Mouse (Mus musculus) cerebellum, postnatal 4 days (tissue): ENCODE measurements around the gene Gjd3.

Experiments
- DNase-seq, 2 experiments: peaks; one replicate each; pipeline ENCODE4 v3.0.0; 2022; ENCODE audit warnings: low spot score in 2 of 2, mixed read lengths in 1 of 2

Gjd3 gene

DNA sequence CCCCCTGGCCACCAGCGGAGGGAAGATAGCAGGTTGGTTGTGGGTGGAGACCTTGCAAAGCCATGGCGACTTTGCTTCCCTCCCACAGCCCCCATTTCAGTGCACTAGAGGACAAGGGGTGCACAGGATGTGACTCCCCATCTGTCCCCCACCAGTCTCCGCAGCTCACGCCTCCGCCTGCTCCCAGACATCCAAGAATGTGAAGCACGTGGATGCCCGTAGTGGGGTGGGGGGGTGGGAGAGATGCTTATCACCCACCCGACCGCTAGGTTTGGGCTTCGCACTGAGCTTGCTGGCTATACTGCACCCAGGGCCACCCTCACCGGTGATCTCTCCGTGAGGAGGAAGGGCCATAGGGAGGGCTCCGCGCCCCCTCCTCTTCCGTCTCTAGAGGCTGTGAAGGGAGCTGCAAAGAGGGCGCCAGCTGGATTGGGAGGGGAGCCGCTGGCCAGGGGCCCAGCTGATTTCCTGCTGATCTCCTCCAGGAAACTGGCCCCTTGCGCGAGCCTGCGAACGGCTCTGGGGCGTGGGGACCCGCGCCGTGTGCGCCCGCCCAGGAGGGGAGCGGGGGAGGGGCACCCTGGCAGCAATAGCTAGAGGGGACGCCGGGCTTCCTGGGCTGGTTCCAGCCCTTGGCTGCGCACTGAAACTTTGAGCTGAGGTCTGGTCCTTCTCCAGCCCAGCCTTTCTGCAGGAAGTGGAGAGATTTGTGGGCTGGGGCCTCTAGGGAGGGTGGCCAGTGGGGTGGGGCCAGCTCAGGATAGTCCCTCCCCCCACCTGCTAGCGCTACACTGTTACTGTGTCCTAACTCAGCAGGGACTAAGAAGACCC lies 19.4 kb downstream of the Gjd3 start:
- DNase-seq: peak in 1 of 2 experiments; percentile 72

DNA sequence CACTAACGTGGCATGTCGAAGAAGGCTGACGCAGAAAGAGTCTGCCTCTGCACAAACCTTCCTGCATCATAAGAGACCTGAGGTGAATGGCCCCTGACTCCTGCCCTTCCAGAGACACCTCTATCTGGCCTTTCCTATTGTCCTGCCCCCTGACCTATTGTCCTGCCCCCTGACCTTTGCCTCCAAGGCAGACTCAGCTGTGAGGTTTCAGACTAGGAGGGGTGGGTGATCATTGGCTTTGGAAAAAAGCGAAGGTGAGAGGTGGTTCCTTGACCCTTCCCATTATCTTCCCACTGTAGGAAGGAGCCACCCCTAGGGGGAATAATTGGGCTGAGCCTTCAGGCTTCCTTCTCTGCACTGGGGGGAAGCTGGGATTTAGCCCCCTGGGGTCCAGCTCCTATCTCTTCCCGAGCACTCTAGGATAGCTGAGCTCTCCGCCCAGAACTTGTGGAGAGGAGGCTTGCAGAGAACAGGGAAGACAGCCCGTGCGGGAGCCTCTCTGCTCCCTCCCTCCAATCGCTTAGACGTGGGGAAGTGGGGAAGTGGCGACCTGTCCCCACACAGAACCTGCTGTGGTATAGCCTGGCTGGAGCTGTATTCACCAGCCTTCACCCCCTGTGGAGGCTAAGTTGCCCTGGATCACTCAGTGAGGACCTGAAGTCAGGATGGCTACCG lies 20.3 kb downstream of the Gjd3 start:
- no peak for DNase-seq

- no peak for DNase-seq
Measured at GRCm38 (mm10) chr11:98961766-98962165, 21.1 kb downstream of the Gjd3 start.

DNA sequence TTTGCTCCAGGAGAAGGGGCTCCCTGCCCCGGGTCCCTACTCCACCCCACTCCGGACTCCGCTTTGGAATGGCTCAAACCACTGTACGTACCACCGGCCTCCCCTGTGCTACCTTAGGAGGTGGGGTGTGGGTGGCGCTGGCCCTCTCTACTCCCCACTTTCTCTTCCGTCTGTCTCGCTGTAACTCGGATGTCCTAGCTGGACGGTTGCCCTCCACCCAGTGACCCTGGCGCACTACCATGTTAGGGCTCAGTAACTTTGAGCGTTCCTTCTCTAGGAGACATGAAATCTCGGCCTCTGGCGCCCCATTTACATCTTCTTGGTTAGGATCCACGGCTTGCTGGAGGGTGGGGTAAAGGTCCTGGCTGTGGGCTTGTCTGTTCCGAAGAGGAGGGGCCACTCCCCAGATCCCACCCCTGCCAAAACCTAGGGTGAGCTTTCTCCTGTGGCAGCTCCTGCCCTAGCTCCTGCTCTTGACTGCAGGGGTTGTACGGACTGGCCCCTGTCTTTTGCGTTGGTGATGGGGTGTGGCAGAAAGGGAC lies 21.7 kb downstream of the Gjd3 start:
- no peak for DNase-seq

- DNase-seq: no peak
Measured at GRCm38 (mm10) chr11:98960313-98960906, 22.4 kb downstream of the Gjd3 start.

DNA sequence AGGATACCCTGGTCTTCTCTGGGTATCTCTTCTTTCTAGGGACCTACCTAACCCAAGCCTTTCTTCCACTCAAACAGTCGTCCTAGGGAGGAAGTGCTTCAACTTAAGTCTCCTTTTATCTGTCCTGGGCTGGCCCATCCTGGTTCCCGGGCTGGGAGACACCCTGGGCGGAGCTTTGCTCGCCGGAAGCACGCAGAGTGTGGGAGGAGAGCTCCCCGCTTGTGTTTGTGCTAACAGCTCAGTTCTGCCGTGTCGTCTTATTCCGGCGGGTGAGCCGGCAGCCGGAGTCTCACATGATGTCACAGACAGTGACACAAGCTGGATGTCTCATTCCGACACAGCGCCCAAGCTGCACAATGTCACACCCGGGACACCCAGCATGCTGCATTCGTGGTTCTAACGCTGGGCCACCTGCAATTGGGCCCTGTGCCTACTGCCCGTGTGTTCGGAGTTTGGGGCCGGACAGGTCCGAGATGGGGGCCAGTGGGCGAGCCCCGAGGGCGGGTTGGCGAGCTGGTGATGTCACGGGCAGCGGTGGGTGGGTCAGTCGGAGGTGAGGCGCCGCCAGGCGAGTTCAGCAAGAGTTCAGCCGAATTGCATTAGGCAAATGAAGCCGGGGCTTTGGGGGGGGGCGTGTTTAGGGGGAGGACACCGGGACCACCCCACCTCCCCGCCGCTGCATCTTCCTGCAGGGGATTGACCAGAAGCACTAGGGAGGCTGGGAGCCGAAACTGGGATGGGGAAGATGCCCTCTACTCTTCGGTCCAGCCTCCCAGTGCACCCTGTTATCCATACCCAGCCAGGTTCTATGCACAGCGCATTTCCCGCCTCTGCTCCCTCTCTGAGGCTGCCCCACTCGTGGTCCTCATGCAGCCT lies 23.1 kb downstream of the Gjd3 start:
- DNase-seq: no peak

GRCm38 (mm10) chr11:98956340-98956739 lies 26.5 kb downstream of the Gjd3 start:
- no peak for DNase-seq

DNA sequence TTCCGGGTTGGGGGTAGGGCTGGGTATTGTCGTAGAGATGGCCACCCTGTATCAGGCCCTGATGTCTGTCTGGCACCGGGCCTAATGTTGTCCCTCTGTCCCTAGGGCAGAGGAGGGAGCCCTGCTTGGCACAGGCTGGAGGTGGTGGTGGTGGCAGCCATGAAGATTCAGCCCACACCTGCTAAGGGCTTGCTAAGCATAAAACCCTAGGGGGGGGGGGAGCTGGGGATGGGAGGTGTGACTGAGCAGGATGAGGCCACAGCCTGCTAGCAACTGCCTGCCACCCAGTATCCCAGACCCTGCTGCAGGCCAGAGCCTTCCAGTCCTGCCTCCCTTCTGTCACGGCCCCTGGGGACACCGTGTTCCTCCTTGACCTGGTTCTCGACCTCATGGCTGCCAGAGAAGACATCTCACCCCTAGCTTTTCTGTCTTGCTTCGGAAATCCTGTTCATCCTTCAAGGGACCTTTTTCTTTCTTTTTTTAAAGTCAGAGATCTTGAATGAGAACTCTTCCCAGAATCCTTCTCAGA lies 27.0 kb downstream of the Gjd3 start:
- DNase-seq: no peak

GRCm38 (mm10) chr11:98954801-98955706 lies 27.8 kb downstream of the Gjd3 start:
- DNase-seq: no peak

DNA sequence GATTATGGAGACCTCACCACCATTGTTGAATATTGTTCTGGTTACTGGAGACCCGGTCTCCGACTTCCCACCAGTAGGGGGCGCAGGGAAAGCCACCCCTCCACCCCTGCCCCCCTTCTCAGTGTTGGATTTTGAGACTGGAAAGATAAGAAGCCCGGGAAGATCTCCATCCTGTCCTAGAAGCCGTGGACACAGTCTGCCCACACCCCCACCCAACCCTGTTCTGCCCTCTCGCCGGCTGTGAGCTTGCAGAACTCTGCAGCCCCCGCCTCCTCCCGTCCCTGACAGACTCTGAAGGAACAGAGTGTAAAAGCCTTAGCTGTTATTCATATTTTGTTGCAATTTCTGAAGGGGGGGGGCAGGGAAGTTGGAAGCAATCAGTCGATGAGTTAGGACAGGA lies 28.4 kb downstream of the Gjd3 start:
- DNase-seq: peak; percentile 63 to 80

GRCm38 (mm10) chr11:98953835-98954320 lies 28.9 kb downstream of the Gjd3 start:
- no peak for DNase-seq

DNA sequence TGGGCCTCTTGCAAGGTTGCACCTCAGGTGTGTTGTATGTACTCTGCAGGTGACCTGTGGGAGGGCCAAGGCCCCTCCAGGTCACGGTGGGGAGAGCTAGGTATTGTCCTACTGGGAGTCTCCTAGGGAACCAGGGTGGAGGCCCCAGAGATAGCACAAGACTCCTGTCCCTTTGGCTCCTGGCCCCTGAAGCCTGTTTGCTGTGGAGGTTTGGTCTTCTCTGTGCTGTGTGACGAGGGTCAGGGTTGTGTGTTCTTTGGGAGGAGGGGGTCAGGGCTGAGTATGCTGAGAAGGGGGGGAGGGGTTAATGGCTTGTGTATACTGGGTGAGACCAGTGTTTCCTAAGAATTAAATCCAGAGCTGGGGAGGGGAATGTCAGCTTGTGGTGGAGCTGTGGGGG lies 29.5 kb downstream of the Gjd3 start:
- no peak for DNase-seq

GRCm38 (mm10) chr11:98952736-98953135 lies 30.1 kb downstream of the Gjd3 start:
- no peak for DNase-seq

DNA sequence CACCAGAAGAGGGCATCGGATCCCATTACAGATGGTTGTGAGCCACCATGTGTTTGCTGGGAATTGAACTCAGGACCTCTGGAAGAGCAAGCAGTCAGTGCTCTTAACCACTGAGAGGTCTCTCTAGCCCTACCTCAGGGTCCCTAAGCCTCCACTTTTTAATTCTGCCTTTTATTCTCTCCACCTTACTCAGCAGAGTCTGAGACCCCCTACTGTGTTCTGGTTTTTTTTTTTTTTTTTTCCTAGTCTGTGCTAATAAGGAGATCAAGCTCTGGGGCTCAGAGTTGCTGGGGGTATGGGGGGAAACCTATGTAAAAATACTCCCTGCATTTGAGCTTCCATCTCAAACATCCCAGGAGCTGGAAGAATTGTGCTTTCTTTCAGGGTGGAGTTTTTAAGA lies 30.7 kb downstream of the Gjd3 start:
- DNase-seq: no peak

GRCm38 (mm10) chr11:98951026-98951906 lies 31.6 kb downstream of the Gjd3 start:
- peak; percentile 61 to 88 for DNase-seq

GRCm38 (mm10) chr11:98950484-98950883 lies 32.3 kb downstream of the Gjd3 start:
- DNase-seq: no peak

- DNase-seq: no peak
Measured at GRCm38 (mm10) chr11:98949958-98950460, 32.8 kb downstream of the Gjd3 start.

GRCm38 (mm10) chr11:98949242-98949957 lies 33.4 kb downstream of the Gjd3 start:
- no peak for DNase-seq
